Mouse (Mus musculus) 416B (cell line): ENCODE data around the gene Scimp.

Experiments
- DNase-seq: peaks from one replicate; pipeline ENCODE4 v3.0.0; 2011; ENCODE audit warnings: low read depth

The Scimp gene

DNA sequence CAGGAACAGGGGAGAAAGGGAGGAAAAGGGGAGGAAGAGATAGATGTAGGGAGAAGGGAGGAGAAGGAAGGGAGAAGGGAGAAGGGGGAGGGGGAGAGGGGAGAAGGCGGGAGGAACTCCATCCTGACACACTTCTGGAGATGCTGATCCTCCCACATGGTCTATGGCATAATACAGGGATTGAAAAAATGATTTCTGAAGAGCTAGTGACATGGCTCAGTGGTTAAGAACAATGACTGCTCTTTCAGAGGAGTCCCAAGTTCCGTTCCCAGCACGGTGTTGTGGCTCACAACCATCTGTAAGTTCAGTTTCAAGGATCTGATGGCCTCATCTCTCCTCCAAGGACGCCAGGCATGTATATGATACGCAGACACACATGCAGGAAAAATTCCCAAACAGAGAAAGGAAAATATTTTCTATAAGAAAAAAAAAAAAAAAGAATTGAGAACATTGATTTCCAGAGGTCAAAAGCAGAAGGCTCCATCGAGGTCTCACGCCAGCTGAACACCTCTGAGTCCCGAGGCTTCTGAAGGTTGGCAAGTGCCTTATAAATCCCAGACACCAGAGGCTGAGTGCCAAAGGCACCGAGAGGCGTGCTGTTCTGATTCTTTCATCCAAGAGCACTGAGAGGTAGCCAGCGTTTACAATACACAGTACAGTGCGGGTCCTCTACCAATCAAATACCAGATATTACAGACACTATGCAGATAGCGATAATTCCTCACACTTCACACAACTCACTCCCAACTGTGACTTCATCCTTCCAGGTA lies 730 bp downstream of the Scimp start:
- DNase-seq, result no peak

DNA sequence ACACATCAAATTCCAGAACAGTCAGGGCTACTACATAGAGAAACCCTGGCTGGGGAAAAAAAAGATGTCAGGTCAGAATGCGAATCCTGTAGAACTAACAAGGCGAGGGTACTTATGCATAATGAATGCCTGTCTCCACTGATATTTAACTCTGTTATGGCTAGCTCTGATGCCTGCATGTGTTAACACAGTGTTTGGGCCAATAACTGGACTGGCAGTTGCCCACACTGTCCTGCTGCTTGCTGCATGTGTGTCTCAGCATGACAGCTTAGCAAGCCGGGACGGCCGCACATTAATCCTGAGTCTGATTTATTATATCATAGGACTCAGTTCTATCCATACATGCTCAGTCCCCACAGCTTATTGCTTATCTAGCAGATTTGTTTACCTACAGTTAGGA lies 1.3 kb downstream of the Scimp start:
- DNase-seq, result no peak

DNA sequence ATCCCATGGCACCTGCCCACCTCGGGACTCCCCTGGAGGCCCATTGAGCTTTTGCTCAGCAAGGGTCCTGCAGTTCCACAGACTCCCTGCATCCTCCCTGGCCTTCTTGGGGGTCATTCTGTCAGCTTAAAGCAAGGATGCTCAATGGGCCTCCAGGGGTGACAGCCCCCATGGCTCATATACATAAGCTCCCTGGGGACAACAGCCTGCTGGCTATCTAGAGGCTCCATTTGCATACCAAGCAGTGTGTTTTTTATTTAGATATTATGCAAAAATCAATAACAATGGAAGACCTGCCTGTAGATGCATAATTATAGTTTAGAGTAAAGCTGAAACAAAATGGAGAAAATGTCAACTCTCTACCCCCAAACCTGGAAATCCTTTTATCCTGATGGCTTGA lies 3.4 kb downstream of the Scimp start:
- DNase-seq, result no peak

DNA sequence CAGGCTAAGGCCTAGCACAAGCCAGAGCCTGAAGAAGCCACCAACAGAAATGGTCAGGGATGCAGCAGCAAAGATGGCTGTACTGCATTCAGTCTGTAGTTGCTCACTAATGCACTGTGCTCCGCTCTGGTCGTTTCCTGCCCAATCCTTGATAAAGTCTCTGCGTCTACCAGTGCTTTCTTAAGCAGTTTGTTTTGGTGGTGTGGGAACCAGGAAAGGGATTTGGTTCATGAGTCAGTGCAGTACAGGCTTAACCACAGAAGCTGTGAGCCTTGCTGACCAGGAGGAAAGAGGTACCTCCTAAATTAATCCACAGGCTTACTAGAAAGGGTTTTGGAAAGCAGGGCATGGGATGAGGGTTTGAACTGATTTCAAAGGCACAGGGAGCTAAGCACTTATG lies 4.3 kb downstream of the Scimp start:
- peak; percentile 78 for DNase-seq

DNA sequence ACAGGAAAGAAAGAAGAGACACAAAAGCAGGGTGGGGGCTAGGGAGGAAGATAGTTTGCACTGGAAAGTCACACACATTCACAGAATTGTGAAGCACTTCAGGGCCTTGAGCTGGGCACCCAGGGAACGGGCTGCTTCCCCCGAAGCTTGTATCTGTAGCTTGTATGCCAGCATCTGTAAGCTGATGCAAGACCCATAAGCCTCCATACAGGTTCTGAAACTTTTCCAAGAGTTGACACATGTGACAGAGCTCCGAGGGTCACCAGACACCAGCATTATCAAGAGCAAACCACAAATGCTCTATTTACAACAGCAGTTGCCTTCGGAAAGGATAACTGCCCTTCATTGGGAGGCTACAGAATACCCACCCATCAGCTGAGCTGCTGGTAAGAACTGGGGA lies 4.8 kb downstream of the Scimp start:
- DNase-seq, result no peak

DNA sequence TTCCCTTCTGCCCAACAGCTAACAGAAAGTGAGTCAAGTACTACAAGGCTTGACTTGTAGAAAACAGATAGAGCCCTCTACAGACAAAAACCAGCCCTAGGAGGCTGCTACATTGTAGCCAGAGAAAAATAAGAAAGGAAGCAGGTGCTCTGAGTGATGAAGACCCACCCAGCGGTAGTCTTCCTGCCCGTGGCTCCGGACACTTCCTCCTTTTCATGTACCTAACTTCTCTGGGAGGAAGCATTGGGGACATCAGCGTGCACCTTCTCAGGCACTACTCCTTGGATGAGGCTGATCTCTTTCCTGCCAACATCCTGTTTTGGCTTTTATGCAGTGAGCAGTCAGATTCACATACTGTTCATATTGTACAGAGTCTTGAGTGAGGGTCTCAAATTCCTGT lies 5.7 kb downstream of the Scimp start:
- DNase-seq, result peak; percentile 30

DNA sequence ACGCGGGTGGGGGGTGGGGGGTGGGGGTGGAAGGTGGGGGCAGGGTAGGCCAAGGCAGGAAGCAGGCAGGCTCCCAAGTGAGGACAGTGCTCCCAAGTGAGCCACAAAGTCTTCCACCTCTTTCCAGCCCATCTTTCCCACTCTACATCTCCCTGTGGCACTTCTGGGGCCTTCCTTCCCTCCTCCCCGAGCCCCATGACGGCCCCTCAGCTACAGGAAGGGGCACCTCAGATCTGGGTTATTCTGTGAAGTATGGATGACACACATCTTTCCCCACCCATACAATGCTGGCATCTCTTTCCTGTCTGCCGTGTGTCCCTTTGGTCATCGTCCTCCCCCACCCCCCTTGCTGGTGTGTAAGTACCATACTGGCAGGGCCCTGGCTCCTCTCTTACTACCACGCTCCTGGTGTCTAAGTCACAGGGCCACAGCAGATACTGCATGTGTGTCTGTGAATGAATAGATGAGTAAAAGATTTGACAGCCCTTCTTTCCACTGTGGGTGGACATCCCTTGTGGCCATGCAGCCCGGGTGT lies 6.7 kb downstream of the Scimp start:
- DNase-seq, result no peak

DNA sequence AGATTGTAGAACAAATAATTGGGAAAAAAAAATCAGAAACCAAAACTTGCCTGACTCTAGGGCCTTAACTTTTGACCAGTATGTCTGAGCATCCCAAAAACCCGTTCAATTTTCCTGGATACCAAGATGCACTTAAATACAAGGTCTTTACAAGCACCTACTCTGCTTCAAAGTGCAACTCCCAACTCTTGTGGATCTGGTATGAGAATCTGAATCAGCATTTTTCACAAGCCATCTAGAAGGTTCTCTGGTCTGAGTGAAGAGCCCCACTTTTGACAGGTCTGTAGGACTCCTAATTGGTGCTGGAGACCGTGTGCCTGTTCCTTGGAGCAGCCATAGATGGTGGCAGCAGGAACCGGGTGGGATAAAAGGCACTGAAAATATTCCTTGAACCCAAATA lies 8.0 kb downstream of the Scimp start:
- DNase-seq, result no peak

DNA sequence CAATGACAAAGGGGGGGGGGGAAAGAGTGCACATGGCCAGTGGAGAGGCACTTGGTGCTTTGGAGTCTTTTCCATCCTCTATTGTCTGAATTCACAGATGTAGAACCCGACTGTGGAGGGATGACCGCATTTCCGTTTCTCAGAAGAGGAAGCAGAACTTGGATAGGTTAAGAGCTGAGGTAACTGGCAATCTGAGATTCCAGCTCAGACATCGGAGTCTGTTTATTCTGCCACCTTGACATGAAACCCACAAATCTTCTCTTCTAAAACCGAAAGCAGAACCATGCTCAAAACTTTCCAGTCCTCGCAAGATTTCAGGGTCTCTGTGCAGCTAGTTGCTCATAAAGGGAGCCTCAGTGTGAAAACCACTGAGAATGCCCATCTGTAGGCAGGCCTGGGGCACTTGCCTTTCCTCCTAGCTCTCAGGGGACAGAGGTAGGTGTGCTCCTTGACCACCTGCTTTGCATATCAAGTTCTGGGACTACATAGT lies 8.6 kb downstream of the Scimp start:
- peak; percentile 72 for DNase-seq

DNA sequence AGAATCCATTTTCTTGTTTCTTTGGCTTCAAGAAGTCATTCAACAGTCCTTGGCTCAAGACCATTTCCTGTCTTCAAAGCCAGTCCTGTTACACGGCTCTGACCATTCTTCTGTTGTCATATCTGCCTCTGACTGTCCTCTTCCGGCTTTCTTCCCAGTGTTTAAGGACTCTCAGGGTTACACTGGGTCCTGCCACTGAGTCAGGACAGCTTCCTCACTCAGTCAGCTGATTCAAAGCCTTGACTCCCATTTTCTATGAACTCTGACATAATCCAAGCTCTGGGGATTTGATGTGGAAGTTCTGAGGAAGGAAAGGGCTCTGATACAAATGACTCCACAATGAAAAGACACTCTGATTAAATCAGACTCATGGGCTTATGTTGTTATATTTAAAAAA lies 9.5 kb downstream of the Scimp start:
- DNase-seq, result no peak

DNA sequence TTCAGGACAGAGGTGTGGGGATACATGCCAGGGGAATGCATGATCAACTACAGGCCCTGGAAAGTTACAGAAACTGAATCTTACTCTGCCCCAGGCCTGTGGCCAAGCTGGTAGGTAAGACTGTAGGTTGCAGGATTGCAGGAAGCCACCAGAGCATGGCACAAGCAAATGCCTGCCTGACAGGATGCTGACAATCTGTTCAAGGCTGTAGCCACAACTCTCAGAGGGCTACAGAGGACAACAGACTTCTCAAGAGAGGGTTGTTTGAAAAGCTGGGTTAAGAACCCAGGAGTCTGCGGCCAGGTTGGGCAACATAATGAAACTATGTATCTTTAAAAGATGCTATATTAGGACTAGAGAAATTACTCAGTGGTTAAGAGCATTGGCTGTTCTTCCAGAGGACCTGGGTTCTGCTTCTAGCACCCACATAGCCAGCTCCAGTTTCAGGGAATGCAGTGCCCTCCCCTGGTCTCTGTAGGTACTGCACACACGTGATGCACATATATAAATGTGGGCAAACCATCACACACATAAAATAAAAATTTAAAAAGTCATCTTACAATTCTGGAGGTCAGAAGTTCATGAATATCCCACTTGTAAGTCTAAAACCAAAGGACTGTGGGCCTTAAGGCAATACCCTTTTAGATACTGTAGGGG lies 10.1 kb downstream of the Scimp start:
- DNase-seq, result no peak

DNA sequence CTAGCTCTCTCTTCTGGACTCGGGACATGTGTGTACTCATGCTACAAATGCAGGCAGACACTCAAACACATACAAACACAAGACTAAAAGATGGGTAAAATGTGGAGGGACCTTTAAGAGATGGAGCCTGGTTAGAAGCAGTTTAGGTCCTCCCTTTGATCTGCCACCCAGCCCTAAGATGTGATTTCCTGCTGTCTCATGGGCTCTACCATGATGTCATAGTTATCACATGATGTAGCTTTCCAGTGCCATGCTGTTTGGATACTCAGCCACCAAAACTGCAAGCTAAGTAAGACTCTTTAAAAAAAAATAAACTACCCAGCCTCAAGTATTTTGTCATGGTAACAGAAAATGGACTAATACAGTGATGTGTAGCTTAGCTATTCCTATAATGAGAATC lies 20.0 kb downstream of the Scimp start:
- no peak for DNase-seq

DNA sequence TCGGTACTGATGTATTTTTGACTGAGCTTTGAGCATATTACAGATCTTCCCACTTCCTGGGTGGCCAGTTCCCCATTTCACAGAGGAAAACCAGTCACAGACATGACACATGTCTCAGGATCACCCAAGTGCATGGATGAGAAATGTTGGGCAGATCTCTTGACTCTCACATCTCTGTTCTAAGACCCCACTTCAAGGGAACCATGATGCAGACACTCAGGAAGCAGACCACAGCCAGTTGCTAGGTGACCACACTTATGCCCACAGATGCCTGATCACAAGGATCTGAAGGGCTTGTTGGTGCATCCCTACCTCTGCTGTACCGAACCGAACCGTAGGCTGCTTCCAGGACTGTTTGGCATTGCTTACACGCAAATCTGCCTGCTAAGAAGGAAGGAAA lies 20.7 kb downstream of the Scimp start:
- DNase-seq, result no peak

DNA sequence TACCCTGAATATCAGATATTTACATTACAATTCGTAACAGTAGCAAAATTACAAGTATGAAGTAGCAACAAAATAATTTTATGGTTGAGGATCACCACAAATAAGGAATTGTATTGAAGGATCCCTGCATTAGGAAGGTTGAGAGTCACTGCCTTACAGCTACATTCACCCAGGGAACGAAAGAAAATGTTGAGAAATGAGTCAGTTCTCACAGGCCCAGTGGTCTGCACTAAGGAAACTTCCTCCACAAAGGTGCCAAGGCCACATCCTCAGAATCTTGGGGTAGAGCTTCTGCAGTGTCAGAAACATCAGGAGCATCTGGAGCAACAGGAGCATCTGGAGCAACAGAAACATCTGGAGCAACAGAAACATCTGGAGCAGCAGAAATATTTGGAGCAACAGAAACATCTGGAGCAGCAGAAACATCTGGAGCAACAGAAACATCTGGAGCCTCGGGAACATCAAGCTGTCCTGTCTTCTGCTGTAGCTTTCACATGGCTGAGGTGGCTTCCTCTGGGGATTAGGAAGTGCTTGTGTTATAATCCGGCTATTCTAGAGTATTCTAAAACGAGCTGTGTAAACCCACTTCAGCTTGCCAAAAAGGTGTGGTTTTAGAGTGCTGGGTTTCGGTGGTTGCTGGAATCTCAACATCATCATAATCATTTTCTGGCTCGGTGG lies 21.4 kb downstream of the Scimp start:
- DNase-seq, result no peak

DNA sequence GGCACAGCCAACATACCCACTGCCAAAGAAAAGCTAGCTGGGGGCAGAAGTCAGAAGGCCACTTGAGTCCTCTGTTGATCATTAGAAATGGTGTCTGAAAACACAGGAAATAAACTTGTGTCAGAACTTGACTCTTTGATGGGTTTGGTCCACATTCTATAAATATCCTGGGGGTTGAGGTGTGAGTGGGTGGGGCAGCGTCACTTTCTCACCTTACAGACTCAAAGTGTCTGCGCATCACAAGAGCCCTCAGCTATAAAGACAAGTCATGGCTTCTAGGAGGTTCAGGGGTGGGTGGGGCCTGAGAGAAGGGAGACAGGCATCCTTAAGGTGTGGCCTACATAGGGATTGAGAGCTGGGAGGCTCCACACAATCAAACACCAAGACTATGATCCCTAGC lies 22.0 kb downstream of the Scimp start:
- DNase-seq, result no peak

DNA sequence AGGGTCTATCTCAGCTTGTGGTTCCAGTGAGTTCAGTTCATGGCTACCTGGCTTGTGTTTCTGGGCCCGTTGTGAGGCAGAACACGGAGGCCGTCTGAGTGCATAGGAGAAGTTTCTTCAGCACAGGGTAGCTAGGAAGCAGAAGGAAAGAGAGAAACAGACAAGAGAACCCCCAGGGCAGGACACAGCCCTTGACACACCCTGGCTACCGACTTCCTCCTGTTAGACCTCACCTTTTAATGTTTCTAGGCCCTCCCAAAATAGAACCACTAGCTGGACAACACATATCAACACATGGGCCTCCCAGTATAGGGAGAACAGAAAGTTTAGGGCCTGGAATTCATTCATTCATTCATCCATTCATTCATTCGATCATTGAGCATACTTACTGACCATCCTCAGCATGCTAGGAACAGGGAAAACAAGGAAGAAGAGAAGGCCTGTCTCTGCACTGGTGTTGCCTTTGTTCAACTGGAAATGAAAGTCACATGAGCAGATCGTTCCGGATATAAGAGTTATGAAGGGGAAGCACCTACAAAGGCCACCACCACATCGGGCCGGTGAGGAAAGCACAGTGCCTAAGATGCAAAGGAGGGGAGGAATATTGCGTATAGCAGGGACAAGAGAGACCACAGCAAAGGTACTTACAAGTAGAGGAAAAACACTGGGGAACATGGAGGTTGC lies 23.3 kb downstream of the Scimp start:
- no peak for DNase-seq

DNA sequence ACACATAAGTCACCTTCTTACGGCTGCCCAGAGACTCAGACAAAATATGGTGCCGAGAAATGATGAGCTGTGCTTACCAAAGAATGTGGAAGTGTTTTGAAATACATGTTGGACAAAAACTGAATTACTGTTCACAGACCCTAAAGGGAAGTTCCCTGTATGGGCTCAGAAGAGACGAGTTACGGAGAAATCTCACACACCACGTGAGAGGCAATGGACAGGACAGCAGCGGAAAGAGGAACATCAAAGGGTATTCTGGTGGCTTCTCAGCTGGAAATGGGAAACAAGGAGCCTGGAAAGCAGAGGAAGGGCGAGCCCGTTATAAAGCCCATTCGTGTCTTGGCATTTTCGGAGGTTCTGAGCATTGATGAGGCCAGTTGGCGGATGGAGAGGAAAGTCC lies 25.3 kb downstream of the Scimp start:
- peak; percentile 47 for DNase-seq

DNA sequence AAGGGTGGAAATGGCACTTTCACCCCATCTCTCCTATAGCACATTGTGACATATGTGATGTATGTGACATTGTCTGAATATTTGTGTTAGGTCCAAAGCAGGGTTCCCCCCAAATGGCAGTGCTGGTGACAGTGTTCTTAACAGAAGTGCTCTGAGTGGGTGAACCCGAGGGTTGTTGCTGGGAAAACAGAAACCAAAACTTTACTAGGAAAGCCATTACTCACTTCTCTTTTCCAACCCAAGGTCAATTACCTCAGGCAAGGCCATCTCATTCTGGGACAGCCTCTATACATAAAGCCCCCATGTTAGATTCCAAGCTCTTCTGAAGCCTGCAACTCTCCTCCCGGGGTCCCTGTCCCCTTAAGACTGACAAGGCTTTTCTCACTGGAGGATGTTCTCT lies 26.5 kb downstream of the Scimp start:
- no peak for DNase-seq

DNA sequence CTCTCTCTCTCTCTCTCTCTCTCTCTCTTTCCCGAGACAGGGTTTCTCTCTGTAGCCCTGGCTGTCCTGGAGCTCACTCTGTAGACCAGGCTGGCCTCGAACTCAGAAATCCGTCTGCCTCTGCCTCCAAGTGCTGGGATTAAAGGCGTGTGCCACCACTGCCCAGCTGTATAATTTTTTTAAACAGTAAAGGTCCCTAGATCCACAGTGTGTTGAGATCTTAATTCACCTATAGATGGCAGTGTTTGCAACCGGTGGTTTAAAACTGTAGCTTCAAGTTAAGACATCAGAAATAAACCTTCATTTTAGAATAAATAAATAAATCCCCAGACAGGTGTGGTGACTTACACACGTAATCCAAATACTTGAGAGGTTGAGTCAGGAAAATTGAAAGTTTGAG lies 34.3 kb downstream of the Scimp start:
- peak; percentile 83 for DNase-seq

DNA sequence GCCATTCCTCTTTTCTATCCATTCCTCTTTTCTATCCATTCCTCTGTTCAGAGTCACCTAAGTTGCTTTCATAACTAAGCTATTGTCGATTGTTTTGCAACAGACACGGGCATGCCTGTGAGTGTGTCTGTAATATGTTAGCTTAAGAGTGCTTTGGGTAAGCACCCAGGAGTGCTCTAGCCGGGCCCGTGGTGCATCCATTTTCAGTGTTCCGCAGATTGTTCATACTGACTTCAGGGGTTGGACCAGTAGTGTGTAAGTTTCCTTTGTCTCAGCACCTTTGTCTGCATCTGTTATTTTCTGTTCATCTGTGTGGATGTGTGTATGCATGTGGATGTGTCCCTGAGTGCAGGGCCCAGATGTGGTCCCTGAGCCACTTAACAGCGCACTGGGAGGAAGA lies 34.8 kb downstream of the Scimp start:
- DNase-seq, result peak; percentile 40

DNA sequence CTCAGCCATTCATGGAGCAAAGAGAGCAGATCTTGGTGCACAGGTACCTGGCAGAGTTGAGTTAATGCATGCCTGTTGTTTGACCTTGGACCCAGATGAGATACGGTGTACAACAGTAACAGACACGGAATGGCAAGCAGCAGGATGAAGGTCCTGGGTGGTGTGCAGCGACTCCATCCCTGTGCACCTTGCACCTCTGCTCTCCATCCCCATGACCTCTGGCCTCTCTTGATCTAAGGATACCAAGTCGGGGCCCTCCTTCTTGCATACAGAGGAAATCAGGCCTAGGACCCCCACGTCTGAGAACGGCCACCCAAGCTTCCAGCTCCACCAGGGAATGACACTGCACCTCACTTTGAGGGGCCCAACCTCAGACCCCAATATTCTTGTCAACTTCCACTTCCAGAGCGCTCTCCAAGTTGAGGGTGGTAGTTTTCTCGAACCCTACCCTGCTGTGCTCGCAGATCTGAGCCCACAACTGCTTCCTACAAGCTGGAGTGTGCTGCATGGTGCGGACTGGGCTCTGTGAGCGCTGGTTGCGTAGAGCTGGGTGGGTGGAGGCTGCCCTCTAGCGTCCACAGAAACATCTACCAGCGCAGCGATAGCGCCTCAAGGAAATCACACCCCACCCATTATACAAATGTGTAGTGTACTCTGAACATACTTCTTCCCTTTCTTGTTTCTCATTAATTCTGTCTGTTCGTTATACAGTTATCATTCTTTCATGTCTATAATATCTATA lies 35.4 kb downstream of the Scimp start:
- peak; percentile 87 for DNase-seq

DNA sequence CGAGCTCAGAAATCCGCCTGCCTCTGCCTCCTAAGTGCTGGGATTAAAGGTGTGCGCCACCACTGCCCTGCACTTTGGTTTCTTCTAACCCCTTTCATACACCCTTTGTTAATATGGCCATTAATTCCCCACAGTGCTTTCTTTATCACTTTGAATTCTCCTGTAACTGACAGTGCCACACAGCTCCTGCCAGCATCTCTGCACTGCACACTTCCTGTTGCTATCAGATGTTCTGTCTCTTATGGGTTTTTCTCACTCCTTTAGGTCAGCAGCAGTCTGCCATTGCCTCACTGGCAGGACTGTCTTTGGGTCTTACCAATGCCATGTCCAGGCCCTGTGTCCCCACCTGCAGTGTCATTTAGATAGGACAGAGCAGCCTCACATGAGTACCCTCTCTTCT lies 41.6 kb downstream of the Scimp start:
- peak; percentile 39 for DNase-seq
